Mouse (Mus musculus) stomach, embryonic 14.5 days (tissue): ENCODE results near the gene Hist2h4. TPM values are rescaled to one million over a fixed set of nuclear protein-coding genes. Genes with fewer than 3 reads are reported as not detected.

Source experiments
- ATAC-seq: fragments of 200-750 bp; cut with Nextera tagmentation; 2 replicates; pipeline ENCODE4 v1.8.0; 2017; ENCODE audit warnings: low read depth, moderate TSS enrichment; ENCODE audit not compliant: insufficient number of reproducible peaks, insufficient read depth, low FRiP score
- H3K27ac ChIP-seq: fragments of 300-500 bp; sonication (generic); 2 replicates; pipeline ENCODE4 v1.5.1; 2014; ENCODE audit warnings: mild to moderate bottlenecking, low read length, moderate library complexity, mixed read lengths
- H3K27me3 ChIP-seq: fragments of 300-500 bp; sonication (generic); 2 replicates; pipeline ENCODE4 v1.6.1; 2014; ENCODE audit warnings: low read length, control low read depth, mixed read lengths; ENCODE audit not compliant: control insufficient read depth, insufficient read depth
- H3K36me3 ChIP-seq: fragments of 300-500 bp; sonication (generic); 2 replicates; pipeline ENCODE4 v1.6.1; 2014; ENCODE audit warnings: mild to moderate bottlenecking, control low read depth, low read length, moderate library complexity, mixed read lengths; ENCODE audit not compliant: control insufficient read depth, insufficient read depth
- H3K4me1 ChIP-seq: fragments of 300-500 bp; sonication (generic); 2 replicates; pipeline ENCODE4 v1.6.1; 2014; ENCODE audit warnings: low read length, control low read depth, mixed read lengths; ENCODE audit not compliant: control insufficient read depth, insufficient read depth
- H3K4me2 ChIP-seq: fragments of 300-500 bp; sonication (generic); replicated peaks from 2 replicates; pipeline ENCODE4 v1.6.1; 2014; ENCODE audit warnings: low read depth, low read length, control low read depth
- H3K4me3 ChIP-seq: fragments of 300-500 bp; sonication (generic); 2 replicates; pipeline ENCODE4 v1.5.1; 2014; ENCODE audit warnings: low read depth, low read length, control low read depth
- H3K9ac ChIP-seq: fragments of 300-500 bp; sonication (generic); replicated peaks from 2 replicates; pipeline ENCODE4 v1.6.1; 2014; ENCODE audit warnings: low read depth, mild to moderate bottlenecking, control low read depth, low read length, moderate library complexity, mixed read lengths
- H3K9me3 ChIP-seq: fragments of 300-500 bp; sonication (generic); 2 replicates; pipeline ENCODE4 v1.6.1; 2016; ENCODE audit warnings: low read depth, low read length, control low read depth; ENCODE audit not compliant: control insufficient read depth
- WGBS: fragments of 180-500 bp; shearing (Covaris S2); extraction: QIAGEN DNeasy Blood & Tissue Kit; methylation state at CpG from one replicate; pipeline ENCODE4 v1.1.7; 2014; 5-methylcytosine and 5-hydroxymethylcytosine counted together
- polyA plus RNA-seq: library from polyadenylated mRNA; unstranded; fragments of >200 nt; fragmentation: Nextera tagmentation; extraction: Ambion mirVana; gene quantifications from 2 replicates; pipeline ENCODE4 v1.2.1, GENCODE M21; 2014

Hist2h4 gene
- polyA plus RNA-seq, 1 experiment from 2014 or later: 15.0 TPM

GRCm38 (mm10) chr3:96266132-96266710 lies 3.1 kb upstream of the Hist2h4 start:
- Histone ChIP-seq H3K4me3 (no peak overlapping the region), H3K36me3 (no peaks in the 10 kb centered on the region)

GRCm38 (mm10) chr3:96264404-96264949 lies 1.4 kb upstream of the Hist2h4 start:
- Histone ChIP-seq H3K9me3 (no peaks in the 10 kb centered on the region), H3K27me3 (no peaks in the 10 kb centered on the region), H3K27ac (peak overlapping the region; percentile 98), H3K4me3 (peak overlapping the region; percentile 58; the same call in 1 of the 2 replicates), H3K4me1 (peaks cover 16% of the 10 kb centered on the region), H3K36me3 (no peaks in the 10 kb centered on the region), H3K9ac (peak overlapping the region; percentile 79; the same call in 1 of the 2 replicates), H3K4me2 (peak overlapping the region; percentile 79)
- no peak for ATAC-seq
- WGBS: 71% methylated on average over 7 of the region's 7 CpGs

More at GRCm38 (mm10) chr3:96266132-96266710, 3.1 kb upstream of the Hist2h4 start:
- Histone ChIP-seq H3K9me3 (no peaks in the 10 kb centered on the region), H3K27ac (no peak overlapping the region), H3K9ac (no peak overlapping the region), H3K27me3 (no peaks in the 10 kb centered on the region), H3K4me2 (no peak overlapping the region), H3K4me1 (peaks cover 16% of the 10 kb centered on the region)
- no peak for ATAC-seq
- 86% methylated on average over 8 of the region's 8 CpGs for WGBS

GRCm38 (mm10) chr3:96263558-96264403 lies 670 bp upstream of the Hist2h4 start:
- H3K27me3 ChIP-seq: no peaks in the 10 kb centered on the region
- H3K4me2 ChIP-seq: peak overlapping the region; percentile 79
- peak overlapping the region; percentile 79 for H3K9ac ChIP-seq
- peak overlapping the region; percentile 98 for H3K27ac ChIP-seq
- ATAC-seq: no peak
- H3K4me1 ChIP-seq: peaks cover 16% of the 10 kb centered on the region
- no peaks in the 10 kb centered on the region for H3K9me3 ChIP-seq
- H3K36me3 ChIP-seq: no peaks in the 10 kb centered on the region
- H3K4me3 ChIP-seq: peak overlapping the region; percentile 58
- 6% methylated on average over 27 of the region's 27 CpGs for WGBS

GRCm38 (mm10) chr3:96262216-96262875 lies 765 bp downstream of the Hist2h4 start:
- ATAC-seq: peak; percentile 88
- no peaks in the 10 kb centered on the region for H3K9me3 ChIP-seq
- peak overlapping the region; percentile 79 for H3K9ac ChIP-seq
- H3K36me3 ChIP-seq: no peaks in the 10 kb centered on the region
- H3K4me2 ChIP-seq: peak overlapping the region; percentile 79
- H3K4me3 ChIP-seq: peak overlapping the region; percentile 58
- no peaks in the 10 kb centered on the region for H3K27me3 ChIP-seq
- peaks cover 13% of the 10 kb centered on the region for H3K4me1 ChIP-seq
- under 1% methylated on average over 19 of the region's 19 CpGs for whole genome bisulfite sequencing
- peak overlapping the region; percentile 98 for H3K27ac ChIP-seq

- peaks cover 13% of the 10 kb centered on the region for H3K4me1 ChIP-seq
- H3K36me3 ChIP-seq: no peaks in the 10 kb centered on the region
- H3K27ac ChIP-seq: peak overlapping the region; percentile 98
- no peaks in the 10 kb centered on the region for H3K9me3 ChIP-seq
- no peaks in the 10 kb centered on the region for H3K27me3 ChIP-seq
- no peak for ATAC-seq
- peak overlapping the region; percentile 58 for H3K4me3 ChIP-seq
- WGBS: 51% methylated on average over 3 of the region's 3 CpGs
- peak overlapping the region; percentile 79; the same call in 1 of the 2 replicates for H3K9ac ChIP-seq
- H3K4me2 ChIP-seq: peak overlapping the region; percentile 79
Observed at GRCm38 (mm10) chr3:96261623-96262022, 1.5 kb downstream of the Hist2h4 start.

GRCm38 (mm10) chr3:96260220-96260619 lies 2.9 kb downstream of the Hist2h4 start:
- Histone ChIP-seq H3K27ac (no peak overlapping the region), H3K36me3 (no peaks in the 10 kb centered on the region), H3K9me3 (no peaks in the 10 kb centered on the region), H3K4me2 (no peak overlapping the region), H3K27me3 (no peaks in the 10 kb centered on the region), H3K4me3 (no peak overlapping the region), H3K4me1 (peaks cover 21% of the 10 kb centered on the region), H3K9ac (no peak overlapping the region)
- 94% methylated on average over 5 of the region's 5 CpGs for WGBS
- ATAC-seq: no peak

GRCm38 (mm10) chr3:96257190-96257589 lies 5.9 kb downstream of the Hist2h4 start:
- no peak overlapping the region for H3K27ac ChIP-seq
- ATAC-seq: no peak
- H3K4me2 ChIP-seq: no peak overlapping the region

More at GRCm38 (mm10) chr3:96257190-96257589, 5.9 kb downstream of the Hist2h4 start:
- no peak overlapping the region for H3K4me3 ChIP-seq
- 68% methylated on average over 3 of the region's 3 CpGs for WGBS
- H3K4me1 ChIP-seq: peaks cover 13% of the 10 kb centered on the region; the same call in 1 of the 2 replicates
- H3K9me3 ChIP-seq: no peaks in the 10 kb centered on the region
- no peak overlapping the region for H3K9ac ChIP-seq
- no peaks in the 10 kb centered on the region for H3K27me3 ChIP-seq
- H3K36me3 ChIP-seq: no peaks in the 10 kb centered on the region
